Mouse (Mus musculus) heart, postnatal 10 days (tissue): ENCODE measurements around the gene Nucks1. TPM values are rescaled to one million over a fixed set of nuclear protein-coding genes. Genes with fewer than 3 reads are reported as not detected.
A peak's percentile ranks its signal among the peaks of the same experiment; 100 is the strongest.

Experiments
- DNase-seq, 2 experiments: peaks; one replicate each; pipeline ENCODE4 v3.0.0; 2021
- intact Hi-C: fragments of 180-260 bp; cut with DNase I; formaldehyde crosslinking; loops from one replicate; pipeline ENCODE4 v1.15.1; 2025
- total RNA-seq, 2 experiments: library from RNA; stranded (reverse); gene quantifications; 2 replicates each; pipeline ENCODE4 v1.2.3; 2021

Gene Nucks1
- total RNA-seq, 2 experiments from 2014 or later: 105 to 107 TPM

DNA sequence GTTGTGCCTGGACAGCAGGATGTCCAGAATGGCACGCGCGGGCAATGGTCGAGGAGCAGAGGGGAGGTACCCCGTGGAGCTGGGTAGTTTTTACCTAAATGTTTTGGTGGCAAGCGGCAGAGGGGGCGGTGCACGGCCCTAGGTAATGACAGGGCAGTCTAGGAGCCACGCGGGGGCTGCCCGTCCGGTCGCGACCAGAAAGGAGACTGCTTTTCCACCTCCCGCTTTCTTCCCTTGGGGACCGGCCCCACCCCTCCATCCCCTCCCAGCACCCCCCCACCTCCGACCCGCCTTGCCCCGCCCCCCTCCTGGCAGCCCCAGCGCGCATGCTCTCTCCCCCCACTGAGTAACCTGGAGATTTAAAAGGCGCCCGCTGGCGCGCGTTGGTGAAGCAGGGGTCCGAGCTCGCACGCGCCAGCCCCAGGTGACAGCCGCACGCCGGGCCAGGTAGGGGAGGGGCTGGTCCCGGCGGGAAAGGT lies 52.3 kb downstream of the Nucks1 start, which contains the start of gene Slc45a3:
TSS of gene Slc45a3 (plus strand) at position 362 of the 479 bp plus-strand sequence.
- peak; percentile 30 to 42 for DNase-seq
- intact Hi-C loops: no loop called here

DNA sequence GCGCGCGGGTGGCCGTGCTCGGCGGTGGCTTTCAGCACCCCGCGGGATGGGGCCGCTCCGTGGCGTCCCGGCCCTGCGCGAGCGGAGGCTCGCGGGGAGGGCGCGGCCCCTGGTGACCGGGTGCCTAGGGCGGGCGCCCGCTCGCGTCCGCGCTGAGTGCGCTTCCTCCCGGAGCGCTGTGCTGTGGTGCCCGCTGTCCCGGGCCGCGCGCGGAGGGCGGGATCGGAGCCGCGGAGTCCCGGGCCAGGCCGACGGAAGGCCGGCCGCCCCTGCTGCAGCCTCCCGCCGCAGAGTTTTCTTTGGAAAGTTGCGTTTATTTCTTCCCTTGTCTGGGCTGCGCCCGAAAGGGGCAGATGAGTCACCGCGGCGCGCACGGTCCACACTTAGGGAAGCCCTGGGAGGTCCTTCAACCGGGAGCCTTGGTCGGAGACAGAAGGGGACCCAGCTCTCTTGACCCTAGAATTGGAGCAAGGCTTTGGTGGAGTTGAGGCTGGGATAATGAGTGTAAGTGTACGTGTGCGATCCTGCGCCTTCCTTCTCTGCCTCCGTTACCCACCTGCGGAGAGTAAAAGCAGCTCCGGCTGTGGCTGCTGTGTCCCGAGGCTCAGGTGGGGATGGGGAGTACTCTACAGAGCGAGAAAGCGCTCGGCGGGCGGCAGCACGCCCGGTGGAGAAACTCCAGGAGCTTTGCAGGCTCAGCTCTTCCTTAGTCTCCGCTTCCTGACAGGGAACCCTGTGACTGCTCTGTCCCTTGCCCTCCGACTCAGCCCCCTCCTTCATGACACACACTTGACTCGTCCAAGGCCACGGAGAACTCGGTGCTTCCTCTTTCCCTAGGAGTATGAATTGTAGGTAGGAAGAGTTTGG lies 53.0 kb downstream of the Nucks1 start:
- intact Hi-C loops: no loop called here
- DNase-seq: peak; percentile 47 to 48

DNA sequence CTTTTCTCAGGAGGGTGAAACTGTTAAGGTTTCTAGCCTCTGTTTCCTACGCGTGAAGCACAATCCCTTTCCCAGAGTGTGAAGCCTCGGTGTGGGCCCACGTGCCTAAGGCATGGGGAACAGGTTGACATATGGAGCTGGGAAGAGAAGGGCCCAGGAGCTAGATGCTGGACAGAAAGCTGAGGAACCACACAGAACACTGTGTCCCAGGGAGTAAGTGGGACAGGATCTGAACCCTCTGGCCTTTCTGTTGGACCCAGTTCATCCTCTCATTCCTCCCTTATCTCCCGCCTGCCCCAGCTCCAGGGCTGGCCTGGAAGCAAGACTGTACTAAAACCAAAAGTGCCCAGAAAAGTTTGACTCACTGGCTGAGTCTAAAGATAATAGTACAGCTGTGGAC lies 53.8 kb downstream of the Nucks1 start:
- peak; percentile 28 to 35 for DNase-seq
- intact Hi-C loops: no loop called here

DNA sequence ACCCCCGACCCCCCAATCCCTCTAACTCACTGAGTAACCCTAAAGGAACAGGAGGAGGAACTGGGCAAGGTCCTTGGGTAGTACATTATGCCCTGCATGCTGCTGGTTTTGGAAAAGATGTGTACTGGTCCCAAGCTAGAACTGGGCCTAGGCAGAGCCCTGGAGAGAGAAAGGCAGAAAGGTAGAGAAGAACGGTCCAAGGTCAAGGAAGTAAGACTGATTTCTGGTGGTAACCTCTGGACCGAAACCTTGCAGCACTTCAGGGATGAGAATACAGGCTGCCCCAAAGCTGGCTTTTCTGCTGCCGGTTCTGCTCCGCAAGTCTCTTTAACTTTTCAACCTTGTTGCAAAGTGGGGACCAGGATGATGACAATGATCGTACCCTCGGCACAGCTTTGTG lies 54.2 kb downstream of the Nucks1 start:
- intact Hi-C loops: no loop called here
- DNase-seq: no peak

DNA sequence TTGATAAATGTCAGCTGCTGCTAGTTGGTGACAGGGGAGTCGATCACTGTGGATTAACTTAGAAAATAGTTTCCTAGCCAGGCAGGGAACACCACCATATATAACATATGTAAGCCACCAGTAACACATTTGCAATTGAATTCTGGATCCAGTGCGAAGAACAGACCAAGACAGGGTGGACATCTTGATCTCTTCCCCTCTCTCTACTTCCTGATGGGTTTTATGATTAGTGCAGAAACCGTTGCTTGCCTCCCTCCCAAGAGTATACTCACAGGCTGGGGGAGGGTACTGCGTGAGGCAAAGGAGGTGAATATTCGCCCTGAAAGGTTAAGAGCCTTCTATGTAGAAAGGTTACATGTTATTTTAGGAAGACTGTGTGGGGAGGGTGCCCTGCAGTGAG lies 55.5 kb downstream of the Nucks1 start:
- no peak for DNase-seq
- intact Hi-C loops: no loop called here

DNA sequence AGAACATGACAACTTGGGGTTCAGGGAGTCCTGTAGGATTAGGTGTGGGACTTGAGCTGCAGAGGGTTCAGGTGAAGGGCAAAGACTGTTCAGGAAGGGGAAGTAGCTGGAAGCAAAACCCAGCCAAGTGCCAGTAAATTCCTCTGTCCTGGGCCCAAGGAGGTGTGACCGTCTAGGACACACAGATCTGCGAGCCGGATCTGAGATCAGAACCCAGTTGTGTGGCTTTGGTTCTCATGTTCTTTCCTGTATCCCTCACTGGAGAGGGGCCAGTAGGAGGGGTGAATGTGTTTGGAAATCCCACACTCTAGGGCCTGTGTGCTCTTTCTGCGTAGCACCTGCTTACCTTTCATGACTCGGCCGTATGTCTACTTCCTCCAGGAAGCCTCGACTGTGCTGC lies 57.0 kb downstream of the Nucks1 start:
- intact Hi-C loops: no loop called here
- no peak for DNase-seq

DNA sequence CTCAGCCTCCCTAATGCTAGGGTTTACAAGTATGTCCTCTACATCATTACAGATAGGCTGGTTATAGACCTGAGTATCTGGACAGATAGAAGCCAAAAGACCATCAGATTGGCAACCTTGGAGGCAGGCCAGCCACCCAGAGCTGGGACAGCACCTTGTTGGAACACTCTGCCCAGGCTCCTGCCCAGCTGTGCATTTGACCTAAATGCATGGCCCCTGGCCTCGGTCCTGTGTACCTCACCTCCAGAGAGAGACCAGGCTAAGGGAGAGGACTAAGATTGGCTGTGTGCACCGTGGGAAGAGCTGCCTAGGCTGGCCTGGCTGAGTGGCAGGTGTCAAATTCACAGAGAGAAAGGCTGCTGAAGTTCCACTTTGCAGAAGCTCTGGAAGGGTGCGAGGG lies 58.2 kb downstream of the Nucks1 start:
- no peak for DNase-seq
- intact Hi-C loops: no loop called here

DNA sequence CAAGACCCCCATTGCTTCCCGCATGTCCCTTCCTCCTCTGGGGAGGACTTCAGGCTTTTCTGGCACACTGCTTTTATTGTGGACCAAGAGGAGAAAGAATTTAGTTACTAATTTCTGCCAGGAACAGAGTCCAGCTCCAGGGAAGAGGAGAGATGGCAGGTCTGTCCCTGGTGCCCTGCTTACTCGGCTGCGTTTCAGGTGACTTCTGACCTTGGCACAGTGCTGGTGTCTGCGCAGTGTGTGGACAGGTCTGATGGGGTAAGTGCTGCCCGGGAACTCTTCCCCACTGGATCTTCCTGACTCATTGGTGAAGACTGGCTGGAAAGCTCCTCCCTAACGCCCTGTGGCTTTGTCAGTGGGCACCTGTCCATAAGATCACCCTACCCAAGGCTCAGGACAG lies 58.6 kb downstream of the Nucks1 start:
- intact Hi-C loops: no loop called here
- no peak for DNase-seq

DNA sequence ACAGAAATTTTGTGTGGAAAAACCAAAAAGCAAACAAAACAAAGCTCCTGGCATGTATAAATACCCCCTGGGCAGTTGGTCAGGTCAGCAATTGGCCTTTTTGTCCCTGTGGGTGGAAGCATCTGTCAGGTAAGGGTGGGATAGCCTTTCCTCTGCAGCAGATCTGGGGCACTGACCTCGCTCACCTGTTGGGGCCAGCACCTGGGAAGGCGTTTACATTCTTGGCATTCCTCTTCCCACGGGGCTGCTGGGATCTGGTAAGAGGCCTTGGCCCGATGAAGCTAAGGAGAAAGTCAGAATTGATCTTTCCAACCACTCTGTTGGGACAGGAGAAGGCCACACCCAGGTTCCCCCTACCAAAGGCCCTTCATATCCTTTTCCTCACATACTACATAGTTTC lies 59.5 kb downstream of the Nucks1 start:
- intact Hi-C loops: no loop called here
- DNase-seq: no peak

DNA sequence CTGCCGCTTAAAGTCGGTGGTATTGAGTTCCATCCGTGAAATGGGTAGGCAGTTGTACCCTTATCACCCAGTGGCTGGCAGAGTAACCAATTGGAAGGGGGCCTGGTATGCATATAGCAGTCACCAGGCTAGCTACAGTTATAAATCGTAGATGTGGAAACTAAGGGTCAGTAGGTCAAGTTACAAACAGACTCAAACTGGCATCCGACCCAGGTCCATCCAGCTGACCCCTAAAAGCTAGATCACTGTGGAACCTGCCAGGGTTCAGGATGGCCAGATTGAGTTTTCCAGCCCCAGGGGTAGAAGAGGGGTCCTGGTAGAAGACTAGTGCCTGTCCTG lies 60.0 kb downstream of the Nucks1 start:
- intact Hi-C loops: no loop called here
- no peak for DNase-seq

DNA sequence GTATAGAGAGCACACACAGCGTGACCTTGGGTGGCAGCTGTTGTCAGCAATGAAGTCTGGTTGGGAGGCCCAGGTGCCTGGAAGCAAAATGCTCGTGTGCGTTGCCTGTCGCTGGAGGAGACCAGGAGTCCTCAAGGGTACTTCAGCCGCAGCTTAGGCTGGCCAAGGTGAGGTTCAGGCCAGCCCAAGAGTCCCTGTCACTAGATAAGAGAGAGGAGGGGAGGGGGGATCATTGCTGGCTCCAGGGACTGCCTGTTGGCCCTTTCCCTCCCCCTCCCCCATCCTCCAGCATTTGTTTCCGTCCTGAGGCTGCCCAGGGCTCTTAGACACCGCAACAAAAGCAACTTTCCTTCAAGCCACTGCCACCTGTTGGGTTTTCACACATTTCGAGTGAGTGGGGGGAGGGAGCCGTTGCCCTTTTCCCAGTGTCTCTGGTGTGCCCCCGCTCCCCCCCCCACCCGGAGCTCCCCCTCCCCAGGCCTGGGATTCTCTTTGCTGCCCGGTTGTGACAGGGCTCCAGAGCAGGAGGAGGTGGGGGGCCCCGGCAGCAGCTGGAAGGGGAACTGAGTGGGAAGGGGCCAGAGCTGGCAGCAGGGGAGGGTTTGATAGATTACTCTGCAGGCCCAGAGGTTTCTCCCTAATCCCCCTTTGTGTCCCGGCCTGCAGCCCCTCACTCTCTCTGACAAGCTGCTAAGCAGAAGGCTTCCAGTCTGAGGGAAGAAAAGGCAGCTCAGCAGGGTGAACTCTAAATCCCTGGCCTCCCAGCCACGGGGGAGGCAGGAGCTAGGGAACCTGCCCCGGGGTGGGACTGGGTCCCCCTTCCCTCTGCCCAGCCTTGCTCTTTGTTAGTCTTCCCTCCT lies 60.6 kb downstream of the Nucks1 start:
- intact Hi-C loops: no loop called here

DNA sequence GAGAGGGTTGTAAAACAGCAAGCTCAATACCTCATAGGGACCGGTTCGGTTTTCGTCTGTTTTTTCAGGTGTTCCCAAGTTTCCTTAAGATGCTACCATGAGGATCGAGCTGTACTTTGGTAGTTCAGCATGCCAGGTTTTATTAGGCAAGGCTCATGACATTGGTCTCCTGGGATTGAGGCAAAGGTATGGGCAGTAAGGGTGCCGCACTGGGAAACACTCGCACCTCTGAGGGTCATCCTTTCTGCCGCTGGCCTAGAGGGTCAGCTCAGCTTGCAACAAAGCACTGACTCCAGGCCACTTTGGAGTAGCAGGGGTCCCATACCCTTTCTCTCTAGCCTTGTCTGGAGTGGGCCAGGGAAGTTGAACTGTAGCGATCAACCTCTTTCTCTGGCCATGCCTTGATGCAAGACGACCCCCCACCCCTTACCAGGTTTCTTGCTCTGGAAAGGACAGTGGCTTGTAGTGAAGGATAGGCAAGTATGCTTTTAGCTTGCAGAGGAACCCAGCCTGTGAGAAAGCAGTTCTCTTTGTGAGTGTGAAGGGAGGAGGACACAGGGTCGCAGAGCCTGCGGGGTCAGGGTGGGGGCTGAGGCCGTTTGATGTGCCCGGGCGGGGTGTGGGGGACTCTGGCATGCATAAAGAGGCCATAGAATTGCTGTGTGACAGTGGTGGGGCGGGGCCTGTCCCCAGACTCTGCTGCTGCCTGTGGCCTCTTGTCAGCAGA lies 61.6 kb downstream of the Nucks1 start:
- DNase-seq: no peak
- intact Hi-C loops: no loop called here

More for the DNA sequence above, 60.6 kb downstream of the Nucks1 start:
- DNase-seq: no peak

DNA sequence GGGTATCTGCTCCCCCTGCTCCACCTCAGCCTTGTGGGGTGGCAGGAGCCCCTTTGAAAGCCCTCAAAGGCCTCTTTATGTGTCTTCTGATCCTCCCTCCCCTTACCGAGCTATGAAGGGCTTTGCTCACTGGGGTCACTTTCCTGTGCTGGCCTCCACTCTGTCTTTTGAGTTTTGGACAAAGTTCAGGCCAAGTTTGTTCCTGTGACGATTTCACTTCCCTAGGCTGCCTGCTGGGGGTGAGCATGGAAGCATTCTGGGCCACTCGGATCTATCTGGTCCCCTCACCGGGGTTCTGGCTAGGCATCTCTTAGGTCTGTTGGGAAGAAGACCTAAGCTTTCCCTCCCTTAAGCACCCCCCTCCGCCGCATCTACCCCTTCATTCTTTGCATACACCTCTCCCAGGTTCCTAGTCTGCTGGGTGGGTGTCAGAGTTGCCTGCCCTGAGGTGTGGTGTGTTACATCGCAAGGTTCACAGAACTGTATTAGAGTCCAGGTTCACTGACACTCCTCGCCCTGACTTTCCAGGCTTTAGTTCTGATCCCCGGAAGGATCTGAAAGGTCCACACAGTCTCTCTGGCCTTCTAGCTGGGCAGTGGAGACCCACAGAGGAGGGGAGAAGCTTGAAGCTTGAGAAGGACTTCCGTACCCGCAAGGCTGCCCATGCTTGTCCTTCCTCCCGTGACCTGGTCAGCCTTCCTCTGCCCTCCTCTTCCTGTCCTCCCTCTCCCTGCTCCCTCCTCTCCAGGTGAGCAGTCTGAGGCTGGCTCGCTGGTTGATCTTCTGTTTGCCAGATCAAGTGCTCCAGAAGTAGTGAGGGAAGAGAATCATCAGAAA lies 62.4 kb downstream of the Nucks1 start:
- intact Hi-C loops: no loop called here
- no peak for DNase-seq

DNA sequence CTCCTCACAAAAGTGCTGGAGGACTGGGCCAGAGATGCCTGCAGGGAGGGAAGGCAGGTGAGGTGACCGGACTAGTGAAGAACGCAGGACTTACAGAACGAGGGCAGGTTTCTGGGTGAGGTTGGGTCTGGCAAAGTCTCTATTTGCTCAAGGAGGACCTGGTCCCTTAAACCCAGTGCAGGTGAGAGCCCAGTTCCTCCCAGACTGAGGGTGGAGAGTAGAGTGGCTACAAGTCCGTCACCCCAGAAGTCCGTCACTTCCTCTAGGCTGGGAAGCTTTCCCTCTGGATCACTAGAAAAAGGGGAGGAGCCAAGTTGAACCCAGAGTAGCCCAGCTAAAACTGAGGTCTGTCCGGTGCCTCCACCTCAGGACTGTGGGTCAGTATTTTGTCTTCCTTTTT lies 63.7 kb downstream of the Nucks1 start:
- DNase-seq: no peak
- intact Hi-C loops: no loop called here

DNA sequence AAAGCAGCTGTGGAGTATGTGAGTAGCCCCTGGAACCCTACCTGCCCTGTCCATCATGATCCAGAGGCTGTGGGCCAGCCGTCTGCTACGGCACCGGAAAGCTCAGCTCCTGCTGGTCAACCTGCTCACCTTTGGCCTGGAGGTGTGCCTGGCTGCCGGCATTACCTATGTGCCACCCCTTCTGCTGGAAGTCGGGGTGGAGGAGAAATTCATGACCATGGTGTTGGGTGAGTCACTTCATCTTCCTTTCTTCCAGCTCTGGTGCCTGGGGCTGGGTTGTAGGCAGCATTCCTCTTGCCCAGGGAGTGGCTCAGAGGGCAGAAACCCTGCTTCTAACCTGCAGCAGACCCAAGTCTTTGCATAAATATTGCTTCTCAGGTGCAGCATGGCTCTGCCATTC lies 66.6 kb downstream of the Nucks1 start:
- DNase-seq: no peak
- intact Hi-C loops: no loop called here

DNA sequence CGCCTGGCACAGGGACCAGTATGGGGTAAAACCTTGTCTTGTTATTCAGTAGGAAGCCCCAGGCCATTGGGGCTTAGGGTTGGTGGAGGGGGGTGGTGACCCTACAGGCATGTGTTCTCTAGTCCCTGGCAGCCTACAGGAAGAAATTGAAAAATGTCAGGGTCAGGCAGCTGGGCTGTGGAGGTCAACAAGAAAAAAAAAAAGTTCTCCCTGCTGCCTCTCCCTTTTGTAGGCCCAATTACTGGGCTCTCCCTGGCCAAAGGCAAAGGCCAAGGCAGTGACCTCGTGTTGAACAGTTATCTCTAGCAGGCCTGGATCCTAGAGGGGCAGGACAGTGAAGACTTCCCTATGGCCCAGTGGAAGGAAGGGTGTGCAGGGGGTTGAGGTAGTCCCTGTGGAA lies 70.1 kb downstream of the Nucks1 start:
- intact Hi-C loops: loop anchor here (2.0 kb wide), 1 partner anchor 70 kb away; the partner anchor contains the start of gene Nucks1
- no peak for DNase-seq

DNA sequence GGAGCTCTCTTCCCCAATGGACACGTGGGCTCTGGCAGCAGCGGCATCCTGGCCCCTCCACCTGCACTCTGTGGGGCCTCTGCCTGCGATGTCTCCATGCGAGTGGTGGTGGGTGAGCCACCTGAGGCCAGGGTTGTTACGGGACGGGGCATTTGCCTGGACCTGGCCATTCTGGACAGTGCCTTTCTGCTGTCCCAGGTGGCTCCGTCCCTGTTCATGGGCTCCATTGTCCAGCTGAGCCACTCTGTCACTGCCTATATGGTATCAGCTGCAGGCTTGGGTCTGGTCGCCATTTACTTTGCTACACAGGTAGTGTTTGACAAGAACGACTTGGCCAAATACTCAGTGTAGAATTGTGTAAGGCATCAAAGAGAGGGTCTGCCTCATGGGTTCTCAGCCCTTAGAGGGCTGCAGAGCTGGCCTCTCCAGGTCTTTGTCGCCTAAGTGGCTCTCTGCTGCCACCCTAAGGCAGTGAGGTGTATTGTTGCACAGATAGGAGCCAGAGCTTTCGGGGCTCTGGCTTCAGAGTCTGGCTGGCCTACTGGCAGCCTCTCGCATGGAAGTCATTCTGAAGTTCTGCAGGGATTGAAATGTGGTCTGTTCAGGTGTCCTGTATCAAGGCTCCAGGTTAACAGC lies 71.2 kb downstream of the Nucks1 start:
- peak; percentile 85 to 89 for DNase-seq
- intact Hi-C loops: loop anchor here (1.0 to 2.0 kb wide), 2 partner anchors 44 to 71 kb away; partner anchors contain the start of gene Nucks1

DNA sequence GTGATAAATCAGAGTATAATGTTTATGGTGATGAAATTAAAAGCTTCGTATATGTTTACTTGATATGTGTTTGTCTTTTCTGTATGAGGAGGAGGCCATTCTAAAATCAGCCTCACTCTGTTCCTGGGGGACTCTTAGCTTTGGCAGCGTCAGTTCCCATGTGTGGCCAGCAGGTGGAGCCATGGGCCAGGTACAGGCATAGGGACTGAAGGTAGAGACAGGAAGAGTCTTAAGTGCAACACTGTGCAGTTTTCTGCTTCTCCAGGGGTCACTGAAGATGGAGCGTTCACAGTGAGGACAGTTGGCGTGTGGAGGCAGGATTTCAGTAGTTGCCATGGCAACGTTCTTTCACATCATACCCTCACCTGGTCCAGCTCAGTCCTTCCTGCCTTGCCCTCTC lies 72.6 kb downstream of the Nucks1 start:
- intact Hi-C loops: no loop called here
- peak; percentile 81 to 85 for DNase-seq

DNA sequence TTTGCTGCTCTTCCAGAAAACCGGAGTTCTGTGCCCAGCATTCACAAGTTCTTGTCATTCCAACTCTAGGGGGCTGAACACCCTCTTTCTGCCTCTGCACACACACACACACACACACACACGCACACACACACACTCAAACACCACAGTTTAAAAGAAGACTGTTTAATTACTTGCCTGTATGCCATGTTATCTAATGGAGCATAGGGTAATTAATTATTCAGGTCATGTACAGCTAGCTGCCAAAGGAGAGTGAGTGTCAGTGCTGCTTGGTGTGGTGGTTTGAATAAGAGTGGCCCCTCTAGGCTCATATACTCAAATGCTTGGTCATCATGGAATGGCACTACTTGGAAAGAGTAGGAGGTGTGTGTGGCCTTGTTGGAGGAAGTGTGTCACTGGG lies 73.5 kb downstream of the Nucks1 start:
- intact Hi-C loops: no loop called here
- DNase-seq: no peak
